Mouse (Mus musculus): ENCODE measurements at regions not wholly inside any gene's neighbourhood (a gene's known extent, or its start where the extent isn't known, plus 50 kb on each side); places are given as distances from the start of the nearest gene placed in this dataset.

DNA sequence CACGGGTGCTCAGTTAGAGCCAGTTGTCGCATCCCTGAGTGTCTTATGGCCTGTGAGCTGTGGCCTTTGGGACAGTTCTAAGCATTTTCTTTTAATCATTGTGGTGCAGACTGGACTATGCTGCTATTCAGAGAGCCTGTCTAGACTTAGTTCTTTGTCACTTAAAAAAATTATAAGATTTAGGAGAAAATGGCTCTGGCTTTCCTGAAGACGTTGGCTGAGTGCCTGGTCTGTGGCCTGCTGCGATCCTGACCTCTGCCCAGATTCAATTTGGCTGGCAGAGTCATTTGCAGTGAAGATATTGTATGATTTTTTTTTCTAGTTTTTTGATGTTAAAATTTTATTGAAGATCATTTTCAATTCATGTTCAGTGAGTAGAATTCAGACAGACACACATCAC lies 322.0 kb downstream of the 1810013L24Rik start:
- Histone ChIP-seq H3K4me1 (ENCODE audit: control insufficient read depth, insufficient read depth, low read length) (peaks cover 5% of the 10 kb centered on the region; the same call in 1 of the 2 replicates), H3K9me3 (ENCODE audit: control insufficient read depth, low read length) (no peaks in the 10 kb centered on the region)
- 71% methylated on average over 4 of the region's 4 CpGs for WGBS

DNA sequence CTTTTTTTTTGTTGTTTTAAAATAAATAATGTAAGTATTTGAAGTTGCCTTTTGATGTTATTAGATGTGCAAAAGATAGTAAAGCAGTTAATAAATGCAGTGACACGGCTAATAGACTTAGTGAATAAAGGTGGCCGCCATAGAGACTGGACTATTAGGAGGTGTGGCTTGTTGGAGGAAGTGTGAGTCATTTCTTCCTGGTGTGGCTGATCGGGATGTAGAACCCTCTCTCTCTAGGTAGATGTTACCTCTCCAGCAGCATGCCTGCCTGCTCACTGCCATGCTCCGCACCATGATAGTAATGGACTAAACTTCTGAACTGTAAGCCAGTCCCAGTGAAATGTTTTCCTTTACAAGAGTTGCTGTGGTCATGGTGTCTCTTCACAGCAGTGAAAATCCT lies 323.6 kb downstream of the 1810013L24Rik start:
- 87% methylated on average over 4 of the region's 4 CpGs for WGBS
- Histone ChIP-seq H3K27me3 (ENCODE audit: control insufficient read depth, insufficient read depth, low read length) (no peaks in the 10 kb centered on the region), H3K4me3 (replicated peaks; ENCODE audit: low read length) (no peak overlapping the region), H3K4me2 (replicated peaks; ENCODE audit: low read depth, low read length, severe bottlenecking) (no peak overlapping the region), H3K9me3 (ENCODE audit: control insufficient read depth, low read length) (no peaks in the 10 kb centered on the region), H3K36me3 (ENCODE audit: control insufficient read depth, insufficient read depth, low read length) (no peaks in the 10 kb centered on the region), H3K9ac (ENCODE audit: low read depth, low read length, severe bottlenecking) (no peak overlapping the region), H3K4me1 (ENCODE audit: control insufficient read depth, insufficient read depth, low read length) (peaks cover 5% of the 10 kb centered on the region; the same call in 1 of the 2 replicates), H3K27ac (replicated peaks; ENCODE audit: low read depth, low read length) (no peak overlapping the region)
- DNase-seq (ENCODE audit: low spot score) (no peak), ATAC-seq (ENCODE audit: low FRiP score, low read depth) (no peak)
- no peak for TF ChIP-seq POLR2A (IDR thresholded peaks at IDR 0.05; ENCODE audit: borderline replicate concordance, extremely low read depth, insufficient read depth, insufficient read length)

More for the DNA sequence above, 322.0 kb downstream of the 1810013L24Rik start:
- TF ChIP-seq POLR2A (IDR thresholded peaks at IDR 0.05; ENCODE audit: borderline replicate concordance, extremely low read depth, insufficient read depth, insufficient read length): no peak
- ATAC-seq (ENCODE audit: low FRiP score, low read depth): no peak
- Histone ChIP-seq H3K27ac (replicated peaks; ENCODE audit: low read depth, low read length) (no peak overlapping the region), H3K27me3 (ENCODE audit: control insufficient read depth, insufficient read depth, low read length) (no peaks in the 10 kb centered on the region), H3K4me3 (replicated peaks; ENCODE audit: low read length) (no peak overlapping the region), H3K9ac (ENCODE audit: low read depth, low read length, severe bottlenecking) (no peak overlapping the region), H3K36me3 (ENCODE audit: control insufficient read depth, insufficient read depth, low read length) (no peaks in the 10 kb centered on the region), H3K4me2 (replicated peaks; ENCODE audit: low read depth, low read length, severe bottlenecking) (no peak overlapping the region)
- no peak for DNase-seq (ENCODE audit: low spot score)

DNA sequence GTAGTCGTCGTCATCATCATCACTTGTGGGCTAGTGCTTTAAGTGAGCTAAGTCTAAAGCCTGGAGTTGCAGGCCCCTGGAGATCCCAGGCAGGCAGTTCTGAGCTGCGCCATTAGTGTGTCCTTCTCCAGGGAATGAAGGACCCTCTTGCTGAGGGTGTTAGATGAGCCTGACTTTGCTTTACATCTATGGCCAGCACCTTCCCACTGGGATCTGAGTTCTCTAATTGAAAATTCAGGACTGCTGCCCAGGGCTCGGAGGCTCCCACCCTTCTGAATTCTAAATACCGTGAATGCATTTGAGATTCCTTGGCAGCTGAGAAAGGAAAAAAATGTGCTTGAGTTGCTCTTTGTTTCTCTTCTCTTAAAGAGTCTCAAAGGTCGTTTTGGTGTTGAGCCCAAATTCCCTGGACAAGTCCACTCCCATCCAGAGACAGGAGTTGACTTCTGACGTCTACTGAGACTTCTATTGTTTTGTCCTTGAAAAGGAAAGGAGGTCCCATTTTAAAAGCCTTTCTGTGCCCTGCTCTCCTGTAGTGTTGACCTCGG lies 335.9 kb downstream of the 1810013L24Rik start:
- ATAC-seq (ENCODE audit: low FRiP score, low read depth): no peak
- 76% methylated on average over 8 of the region's 8 CpGs for WGBS

DNA sequence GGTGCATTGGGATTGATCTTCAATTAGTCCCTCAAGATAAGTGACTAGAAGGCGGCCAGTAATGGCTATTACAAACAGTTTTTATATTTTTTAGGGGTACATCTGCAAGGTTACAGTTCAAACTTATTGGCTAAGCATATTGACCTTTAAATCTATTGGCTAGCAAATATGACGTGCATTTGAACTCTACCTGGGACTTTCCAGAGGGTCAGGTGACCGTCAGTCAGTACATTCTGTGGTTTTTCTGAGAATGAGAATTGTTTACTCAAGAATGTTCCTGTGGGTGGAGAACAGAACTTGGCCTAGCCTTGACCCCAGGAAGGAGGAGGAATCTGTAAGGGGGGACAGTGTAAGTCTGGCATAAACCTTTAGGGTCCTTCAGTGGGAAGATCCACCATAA lies 346.5 kb downstream of the 1810013L24Rik start:
- no peak for TF ChIP-seq POLR2A (IDR thresholded peaks at IDR 0.05; ENCODE audit: borderline replicate concordance, extremely low read depth, insufficient read depth, insufficient read length)
- WGBS: 83% methylated on average over 3 of the region's 3 CpGs
- Histone ChIP-seq H3K9me3 (ENCODE audit: control insufficient read depth, low read length) (no peaks in the 10 kb centered on the region), H3K36me3 (ENCODE audit: control insufficient read depth, insufficient read depth, low read length) (no peaks in the 10 kb centered on the region), H3K9ac (ENCODE audit: low read depth, low read length, severe bottlenecking) (no peak overlapping the region), H3K4me3 (replicated peaks; ENCODE audit: low read length) (no peak overlapping the region), H3K27ac (replicated peaks; ENCODE audit: low read depth, low read length) (no peak overlapping the region), H3K4me2 (replicated peaks; ENCODE audit: low read depth, low read length, severe bottlenecking) (no peak overlapping the region), H3K27me3 (ENCODE audit: control insufficient read depth, insufficient read depth, low read length) (no peaks in the 10 kb centered on the region), H3K4me1 (ENCODE audit: control insufficient read depth, insufficient read depth, low read length) (no peaks in the 10 kb centered on the region)
- DNase-seq (ENCODE audit: low spot score) (no peak), ATAC-seq (ENCODE audit: low FRiP score, low read depth) (no peak)

More for the DNA sequence above, 335.9 kb downstream of the 1810013L24Rik start:
- no peaks in the 10 kb centered on the region for H3K36me3 ChIP-seq (ENCODE audit: control insufficient read depth, insufficient read depth, low read length)
- no peak overlapping the region for H3K4me2 ChIP-seq (replicated peaks; ENCODE audit: low read depth, low read length, severe bottlenecking)
- H3K9me3 ChIP-seq (ENCODE audit: control insufficient read depth, low read length): no peaks in the 10 kb centered on the region
- no peak overlapping the region for H3K4me3 ChIP-seq (replicated peaks; ENCODE audit: low read length)
- DNase-seq (ENCODE audit: low spot score): no peak
- H3K9ac ChIP-seq (ENCODE audit: low read depth, low read length, severe bottlenecking): no peak overlapping the region
- TF ChIP-seq POLR2A (IDR thresholded peaks at IDR 0.05; ENCODE audit: borderline replicate concordance, extremely low read depth, insufficient read depth, insufficient read length): no peak
- H3K4me1 ChIP-seq (ENCODE audit: control insufficient read depth, insufficient read depth, low read length): no peaks in the 10 kb centered on the region
- H3K27me3 ChIP-seq (ENCODE audit: control insufficient read depth, insufficient read depth, low read length): no peaks in the 10 kb centered on the region
- no peak overlapping the region for H3K27ac ChIP-seq (replicated peaks; ENCODE audit: low read depth, low read length)

DNA sequence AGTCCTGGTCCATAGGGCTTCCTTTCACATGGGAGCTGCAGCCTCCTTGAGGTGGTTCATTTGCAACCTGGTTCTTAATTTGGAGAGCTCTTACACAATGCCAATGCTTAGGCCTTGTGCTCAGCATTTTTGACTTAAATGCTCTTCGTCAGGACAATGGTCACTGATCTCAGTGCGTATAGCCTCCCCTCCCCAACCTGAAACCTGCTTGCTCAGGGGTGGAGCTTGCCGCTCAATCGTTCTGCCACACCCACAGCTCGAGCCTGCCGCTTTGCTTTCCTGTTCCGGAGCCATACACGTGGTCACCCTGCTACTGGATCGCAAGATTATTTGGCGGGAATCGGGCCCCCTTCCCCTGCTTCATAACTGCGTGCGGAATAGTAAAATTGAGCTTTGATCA lies 365.9 kb downstream of the 1810013L24Rik start:
- ATAC-seq (ENCODE audit: low FRiP score, low read depth): no peak
- H3K4me3 ChIP-seq (replicated peaks; ENCODE audit: low read length): no peak overlapping the region
- no peak overlapping the region for H3K4me2 ChIP-seq (replicated peaks; ENCODE audit: low read depth, low read length, severe bottlenecking)
- H3K27me3 ChIP-seq (ENCODE audit: control insufficient read depth, insufficient read depth, low read length): no peaks in the 10 kb centered on the region
- no peak for TF ChIP-seq POLR2A (IDR thresholded peaks at IDR 0.05; ENCODE audit: borderline replicate concordance, extremely low read depth, insufficient read depth, insufficient read length)
- H3K4me1 ChIP-seq (ENCODE audit: control insufficient read depth, insufficient read depth, low read length): no peaks in the 10 kb centered on the region
- no peak for DNase-seq (ENCODE audit: low spot score)
- 42% methylated on average over 13 of the region's 13 CpGs for WGBS
- no peak overlapping the region for H3K9ac ChIP-seq (ENCODE audit: low read depth, low read length, severe bottlenecking)
- no peak overlapping the region for H3K27ac ChIP-seq (replicated peaks; ENCODE audit: low read depth, low read length)
- H3K36me3 ChIP-seq (ENCODE audit: control insufficient read depth, insufficient read depth, low read length): no peaks in the 10 kb centered on the region
- no peaks in the 10 kb centered on the region for H3K9me3 ChIP-seq (ENCODE audit: control insufficient read depth, low read length)

All from limb, embryonic 14.5 days (tissue).